Mouse (Mus musculus) CD4-positive, CD25-positive, alpha-beta regulatory T cell, adult 9 weeks (primary cell): ENCODE results near the gene Gcsh. TPM values are rescaled to one million over a fixed set of nuclear protein-coding genes. Genes with fewer than 3 reads are reported as not detected.

Experiments
- polyA plus RNA-seq: library from polyadenylated mRNA; unstranded; fragments of 100-300 nt; shearing (Covaris generic); gene quantifications from one replicate; pipeline ENCODE4 v1.2.1, GENCODE M21; 2017

Gene Gcsh
- polyA plus RNA-seq = 30.3 TPM

DNA sequence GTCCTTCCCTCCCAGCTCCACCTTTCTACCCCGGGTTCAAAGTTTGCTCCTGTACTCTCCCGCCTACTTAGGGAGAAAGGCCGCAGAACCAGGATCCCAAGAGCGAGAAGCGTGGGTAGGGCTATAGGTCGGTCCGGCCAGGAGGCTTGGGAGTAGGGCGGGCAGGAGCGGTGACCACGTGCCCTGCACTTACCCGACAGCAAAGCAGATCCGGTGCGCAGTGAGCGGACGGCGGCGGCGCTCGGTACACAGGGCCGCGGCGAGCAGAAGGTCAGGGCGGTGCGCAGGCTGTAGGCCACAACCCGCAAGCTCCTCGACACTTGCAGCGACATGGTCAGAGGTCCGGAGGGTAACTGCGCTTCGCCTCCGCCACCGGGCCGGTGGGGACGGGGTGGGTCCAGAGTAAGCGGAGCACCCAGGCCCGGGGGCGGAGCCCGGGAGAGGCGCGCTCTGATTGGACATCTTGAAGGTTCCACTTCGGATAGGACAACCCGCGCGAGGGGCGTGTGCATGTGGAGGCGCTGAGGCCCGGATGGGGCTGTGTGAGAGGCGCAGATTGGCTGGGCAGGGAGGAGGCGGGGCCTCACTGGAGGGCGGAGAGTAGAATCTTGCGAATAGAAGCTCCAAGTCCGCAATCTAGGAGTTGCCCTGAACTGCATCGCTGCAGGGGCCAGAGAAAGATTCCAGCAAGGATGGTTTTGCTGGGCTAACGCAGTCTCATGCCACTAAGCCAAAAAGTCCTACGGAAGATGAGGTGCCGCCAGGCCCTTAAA lies at the start of gene Gcsh:
Gene Gcsh, minus strand, starts transcription at position 443 of the 773 bp plus-strand sequence.

DNA sequence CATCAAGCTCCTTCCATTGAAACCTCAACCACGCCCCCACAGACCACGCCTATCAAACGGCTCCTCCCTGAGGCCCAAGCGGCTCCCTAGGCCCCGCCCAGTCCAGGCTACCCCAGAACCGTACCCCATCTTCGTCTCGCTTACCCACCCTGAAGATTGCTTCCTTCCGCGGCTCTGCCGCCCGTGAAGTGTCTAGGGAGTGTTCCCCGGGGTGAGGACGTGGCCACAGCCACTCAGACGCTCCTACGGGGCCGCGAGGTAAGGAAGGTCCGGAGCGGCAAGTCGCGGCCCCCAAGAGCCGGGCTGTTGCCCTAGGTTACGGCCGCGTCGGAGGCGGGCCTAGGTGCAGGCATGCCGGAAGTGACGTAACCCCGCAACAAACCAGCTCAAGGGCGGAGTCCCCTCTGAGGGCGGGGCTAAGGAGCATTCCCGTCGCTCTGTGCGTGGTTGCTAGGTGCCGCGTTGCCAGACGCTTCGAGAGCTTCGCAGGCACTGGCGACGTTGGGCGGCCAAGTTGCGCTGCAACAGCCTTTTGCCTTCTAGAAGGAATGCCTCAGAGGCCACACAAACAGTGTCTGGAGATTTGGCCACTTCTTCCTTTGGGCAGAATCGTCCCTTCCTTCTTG lies 14.6 kb downstream of the Gcsh start, which contains the start of gene 1700030J22Rik:
Gene 1700030J22Rik, minus strand, starts transcription at position 329 of the 626 bp plus-strand sequence.

DNA sequence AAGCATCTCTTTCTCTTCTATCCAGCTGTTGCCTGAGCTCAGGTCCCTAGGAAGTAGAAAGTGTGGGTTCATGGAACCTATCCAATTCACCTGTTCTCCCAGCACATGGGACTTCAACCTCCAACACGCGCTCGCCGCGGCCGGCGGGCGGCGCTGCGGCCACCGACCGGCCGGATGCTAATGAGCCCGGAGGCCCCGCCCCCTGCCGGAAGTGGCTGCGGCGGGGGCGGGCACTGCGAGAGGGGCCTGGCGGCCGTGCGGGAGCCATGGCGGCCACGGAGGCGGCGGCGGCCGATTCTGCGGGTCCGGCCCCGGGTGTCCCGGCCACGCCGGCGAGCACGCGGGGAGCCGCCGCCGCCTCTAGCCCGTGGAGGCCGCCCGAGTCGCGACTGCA lies 50.2 kb downstream of the Gcsh start, which contains the start of gene Atmin:
Gene Atmin, plus strand, starts transcription at position 233 of the 394 bp plus-strand sequence.

Other genes starting within 250 kb of the Gcsh start
- 36.8 TPM for gene Cmc2, start 72.1 kb downstream of the Gcsh start, polyA plus RNA-seq
- 3.1 TPM for gene Cenpn, start 71.8 kb downstream of the Gcsh start, polyA plus RNA-seq
- gene Atmin, start 50.1 kb downstream of the Gcsh start, polyA plus RNA-seq = 5.6 TPM
- gene 1700030J22Rik, start 14.6 kb downstream of the Gcsh start, polyA plus RNA-seq = not detected
- gene Pkd1l2, start 88.9 kb upstream of the Gcsh start, polyA plus RNA-seq = 0.09 TPM
- gene Bco1, start 102.3 kb upstream of the Gcsh start, polyA plus RNA-seq = not detected
- gene Gan, start 164.6 kb upstream of the Gcsh start, polyA plus RNA-seq = 1.0 TPM